Mouse (Mus musculus): ENCODE results near the gene Pgpep1.
A peak's percentile ranks its signal among the peaks of the same experiment; 100 is the strongest.

The Pgpep1 gene

DNA sequence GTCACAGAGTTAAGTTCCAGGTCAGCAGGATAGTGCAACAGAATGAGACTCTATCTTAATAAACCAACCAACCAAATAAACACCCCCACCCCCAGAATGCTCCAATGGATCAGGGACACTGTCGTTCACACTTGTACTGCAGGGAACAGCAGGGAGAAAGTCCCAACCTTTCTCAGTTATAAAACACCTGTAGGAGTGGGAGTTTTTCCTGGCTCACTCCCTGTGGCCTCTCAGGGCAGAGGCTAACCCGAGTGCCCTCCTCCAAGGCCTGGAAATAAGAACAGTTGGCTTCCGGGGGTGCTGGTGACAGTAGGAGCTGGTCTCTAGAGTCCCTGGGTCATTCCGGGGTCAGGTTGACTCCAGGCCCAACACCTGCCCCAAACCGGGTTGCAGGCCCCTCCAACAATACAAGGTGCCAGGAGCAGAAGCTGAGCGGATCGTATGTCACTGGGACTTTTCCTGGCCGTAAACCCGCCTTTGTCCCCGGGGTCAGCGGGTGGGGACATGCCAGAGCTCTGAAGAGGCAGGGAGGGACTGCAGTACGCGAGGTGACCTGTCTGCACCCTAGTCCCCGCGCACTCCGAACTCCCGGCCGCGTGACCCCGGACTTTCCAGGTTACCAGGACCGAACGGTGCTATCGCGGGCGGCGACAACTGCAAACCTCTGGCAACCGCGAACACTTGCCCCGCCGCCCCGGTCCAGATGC is 1.1 kb downstream of the Pgpep1 start:
- DNase-seq = no peak

DNA sequence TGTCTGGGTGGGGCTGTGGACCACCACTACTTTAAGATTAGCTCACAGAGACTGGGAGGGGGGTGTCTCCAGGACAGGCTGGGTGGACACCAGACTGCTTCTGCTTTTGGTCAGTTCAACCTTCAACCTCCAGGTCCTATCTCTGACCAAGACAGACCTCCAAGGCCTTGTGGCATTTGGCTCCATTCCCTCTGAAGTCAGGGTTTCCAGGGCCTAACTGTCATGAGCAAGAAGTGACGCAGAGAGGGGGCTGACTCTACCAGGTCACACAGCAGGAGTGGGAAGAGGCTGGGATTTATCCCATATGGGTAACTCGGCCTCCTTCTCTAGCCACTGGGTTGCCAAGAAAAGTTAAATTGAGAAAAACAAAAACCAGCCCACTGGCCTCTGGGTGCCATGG is 2.4 kb downstream of the Pgpep1 start:
- no peak for DNase-seq

DNA sequence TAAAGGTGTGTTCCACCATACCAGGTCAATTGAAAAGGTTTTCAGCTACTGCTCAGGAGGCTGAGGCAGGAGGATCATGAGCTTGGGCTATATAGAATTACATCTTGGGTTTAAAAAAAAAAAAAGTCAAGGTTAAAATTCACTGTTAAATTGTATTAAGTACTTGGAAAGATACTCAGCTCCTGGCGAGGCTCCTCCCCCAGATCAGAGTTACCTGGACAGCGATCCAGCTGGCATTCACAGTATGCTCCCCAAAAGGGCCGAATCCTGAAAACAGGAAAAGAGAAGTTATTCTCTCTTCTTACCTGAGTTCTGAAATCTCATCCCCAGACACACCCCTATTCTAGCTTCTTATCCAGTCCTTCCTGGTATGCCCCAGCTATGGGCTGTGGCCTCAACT is 3.0 kb downstream of the Pgpep1 start:
- DNase-seq = no peak

GRCm38 (mm10) chr8:70656193-70656790 is 3.9 kb downstream of the Pgpep1 start:
- DNase-seq = no peak

- no peak for DNase-seq
Measured at GRCm38 (mm10) chr8:70655469-70655868, 4.7 kb downstream of the Pgpep1 start.

GRCm38 (mm10) chr8:70654121-70654520 is 6.1 kb downstream of the Pgpep1 start:
- no peak for DNase-seq

GRCm38 (mm10) chr8:70653226-70653625 is 7.0 kb downstream of the Pgpep1 start:
- DNase-seq = no peak

- no peak for DNase-seq
Measured at GRCm38 (mm10) chr8:70650351-70650750, 9.8 kb downstream of the Pgpep1 start.

DNA sequence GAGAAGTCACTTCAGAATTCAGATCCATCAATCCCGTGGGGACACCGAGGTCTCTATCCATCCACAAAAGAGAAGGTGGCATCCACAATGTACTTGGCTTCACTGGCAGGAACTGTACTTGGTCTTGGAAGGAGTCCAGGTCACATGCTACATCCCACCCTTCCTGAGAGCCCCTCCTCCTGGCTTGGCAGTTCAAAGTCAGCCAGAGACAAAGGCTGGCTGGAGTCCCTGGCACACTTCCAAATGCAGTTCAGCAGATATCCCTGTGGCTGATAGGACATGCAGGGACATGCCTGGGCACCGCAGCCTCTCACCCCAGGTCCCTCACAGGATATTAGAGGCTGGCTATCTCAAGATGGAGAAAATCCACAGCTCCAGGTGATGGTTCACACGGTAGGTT is 10.9 kb downstream of the Pgpep1 start:
- peak; percentile 61 for DNase-seq

GRCm38 (mm10) chr8:70648921-70649320 is 11.3 kb downstream of the Pgpep1 start:
- DNase-seq = no peak

DNA sequence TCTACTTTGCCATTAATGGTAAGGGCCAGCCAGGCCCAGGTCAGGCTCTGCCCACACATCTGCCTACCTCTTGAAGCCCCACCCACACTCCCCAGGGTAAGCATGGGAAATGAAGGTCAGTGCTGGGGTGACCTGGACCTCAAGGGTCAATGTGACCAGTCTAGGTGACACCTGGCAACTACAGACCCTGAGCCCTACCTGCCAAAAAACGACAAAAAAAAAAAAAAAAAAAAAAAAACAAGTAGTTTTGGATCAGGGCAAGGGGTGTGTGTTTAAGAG is 12.1 kb downstream of the Pgpep1 start:
- no peak for DNase-seq

GRCm38 (mm10) chr8:70647343-70648163 is 12.6 kb downstream of the Pgpep1 start:
- DNase-seq = no peak

GRCm38 (mm10) chr8:70646775-70647174 is 13.4 kb downstream of the Pgpep1 start:
- no peak for DNase-seq

DNA sequence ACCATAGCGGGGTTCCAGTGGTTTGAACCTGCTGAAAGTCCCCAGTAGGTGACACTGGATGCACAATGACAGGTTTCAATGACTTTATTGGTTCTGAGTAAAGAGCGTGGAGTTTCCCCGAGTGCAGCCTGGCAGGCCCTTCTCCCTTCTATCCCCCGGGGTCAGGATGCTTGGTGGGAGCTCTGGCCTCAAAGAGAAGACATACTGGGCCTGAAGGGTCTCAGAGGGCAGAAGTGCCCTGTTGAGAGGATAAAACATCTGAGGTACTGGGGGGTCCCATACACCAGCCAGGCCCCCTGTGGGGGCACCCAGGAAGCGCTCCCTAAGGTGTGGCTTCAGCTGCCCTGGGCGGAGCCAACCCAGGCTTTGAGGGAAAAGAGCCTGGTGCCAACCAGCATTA is 13.8 kb downstream of the Pgpep1 start:
- no peak for DNase-seq

DNA sequence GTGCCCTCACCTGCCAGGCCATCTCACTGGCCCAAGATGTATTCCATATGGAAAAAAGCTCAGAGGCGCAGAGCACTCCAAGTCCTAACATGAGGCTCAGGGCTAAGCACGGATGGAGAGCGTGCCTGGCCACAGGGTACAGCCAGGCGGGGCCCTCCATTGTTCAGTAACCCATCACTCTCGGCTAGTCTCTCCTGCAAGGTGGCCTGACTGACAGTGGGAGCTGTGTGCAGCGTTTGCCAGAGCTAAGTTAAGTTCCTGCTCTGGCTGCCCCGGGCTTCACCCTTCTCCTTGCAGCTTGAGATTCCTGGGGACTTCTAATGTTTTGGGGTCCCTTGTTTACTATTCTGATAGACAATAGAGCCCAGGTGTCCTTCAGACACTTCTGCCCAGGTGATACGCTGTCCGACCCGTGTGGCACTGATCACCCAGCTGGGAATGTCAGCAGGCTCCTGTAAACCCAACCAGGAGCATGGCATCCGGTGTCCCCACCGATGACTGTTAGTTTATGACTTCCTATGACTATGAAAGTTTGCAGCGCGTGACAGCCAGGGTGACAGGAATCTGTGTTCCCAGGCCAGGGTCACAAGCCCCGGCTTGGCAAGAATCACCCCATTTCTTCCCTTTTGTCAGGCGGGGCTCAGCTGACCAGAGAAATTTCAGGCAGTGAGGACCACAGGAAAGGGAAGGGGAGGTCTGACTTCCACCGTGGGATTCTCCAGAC is 14.5 kb downstream of the Pgpep1 start:
- DNase-seq = no peak

GRCm38 (mm10) chr8:70644065-70644464 is 16.1 kb downstream of the Pgpep1 start:
- DNase-seq = no peak

- no peak for DNase-seq
Measured at GRCm38 (mm10) chr8:70643019-70643418, 17.2 kb downstream of the Pgpep1 start.

DNA sequence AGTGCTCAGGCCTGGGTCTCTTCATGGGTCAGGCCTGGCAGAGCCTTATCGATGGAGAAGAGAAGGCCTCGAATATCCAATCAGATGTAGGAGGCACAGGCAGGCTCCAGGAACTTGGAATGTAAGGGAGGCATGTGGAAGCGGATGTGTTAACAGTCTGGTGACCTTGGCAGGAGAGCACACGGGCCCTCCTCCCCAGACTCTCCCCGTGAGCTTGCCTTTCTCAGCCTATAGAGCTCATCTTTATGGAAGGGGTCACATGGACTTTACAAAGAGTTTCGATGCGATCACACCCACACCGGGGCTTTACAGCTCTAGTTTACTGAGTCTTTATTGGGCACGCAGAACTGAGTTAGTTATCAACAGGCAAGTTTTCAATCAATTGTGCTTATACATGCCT is 21.4 kb downstream of the Pgpep1 start:
- DNase-seq = no peak

- no peak for DNase-seq
Measured at GRCm38 (mm10) chr8:70636838-70637237, 23.4 kb downstream of the Pgpep1 start.

DNA sequence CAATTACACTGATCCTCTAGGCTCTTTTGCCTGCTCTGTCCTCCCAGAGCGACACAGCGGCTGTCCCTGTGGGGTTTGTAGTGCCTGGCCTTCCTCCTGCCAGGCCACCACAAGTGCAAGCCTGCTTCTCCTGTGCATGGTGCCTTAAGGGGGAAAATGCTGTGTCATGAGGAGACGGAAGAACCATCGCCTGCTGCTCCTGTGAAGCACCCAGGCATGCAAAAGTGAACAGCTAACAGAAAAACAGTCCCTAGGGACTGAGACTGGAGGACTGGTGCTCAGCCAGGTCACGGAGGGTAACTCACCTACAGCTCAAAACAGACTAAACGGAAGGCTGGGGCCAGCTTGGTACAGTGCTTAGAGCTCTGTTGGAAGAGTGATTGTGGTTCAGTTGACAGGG is 24.7 kb downstream of the Pgpep1 start:
- DNase-seq = no peak

DNA sequence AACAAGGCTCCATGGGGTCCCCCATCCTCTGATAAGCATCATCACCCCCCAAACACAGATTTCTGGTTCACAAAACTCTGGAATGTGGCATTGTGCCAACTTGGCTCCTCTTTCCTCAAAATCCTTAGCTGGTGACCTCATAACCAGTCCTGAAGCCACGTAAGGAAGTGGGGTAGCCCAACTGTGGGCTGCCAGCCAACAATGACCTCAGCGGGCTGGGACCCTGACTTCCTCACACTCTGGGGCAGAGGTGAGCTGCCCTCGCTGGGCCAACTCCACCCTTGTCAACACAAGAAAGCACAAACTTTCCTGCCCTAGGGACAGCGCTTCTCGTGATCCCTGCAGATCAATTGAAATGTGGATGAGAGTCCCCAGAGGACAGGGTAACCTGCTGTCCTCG is 26.1 kb downstream of the Pgpep1 start:
- DNase-seq = no peak

DNA sequence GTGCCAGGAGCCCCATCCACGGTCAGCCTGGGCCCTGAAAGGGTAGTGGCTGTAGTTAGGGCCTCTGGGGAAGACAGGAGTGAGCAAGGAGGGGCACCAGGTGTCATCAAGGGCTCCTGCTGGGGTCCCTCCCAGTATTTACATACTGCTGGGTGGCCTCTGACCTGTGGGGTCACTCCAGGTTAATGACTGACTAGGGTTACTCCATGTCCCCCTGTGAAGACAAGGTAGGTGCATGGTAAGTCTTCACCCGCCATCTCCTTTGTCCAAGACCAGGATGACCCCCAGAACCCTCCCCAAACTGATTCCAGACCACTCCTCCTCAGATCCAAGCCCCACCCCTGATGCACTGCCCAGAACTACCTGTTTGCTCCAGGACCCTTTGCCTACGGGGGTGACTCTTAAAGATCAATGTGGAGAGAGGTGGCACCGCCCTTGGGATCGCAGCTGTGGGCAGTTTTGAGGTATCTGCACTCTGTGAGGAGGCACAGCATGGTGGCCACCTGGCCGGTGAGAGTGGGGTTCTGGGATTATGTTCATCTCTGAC is 27.8 kb downstream of the Pgpep1 start, which contains the start of gene Gdf15:
Gene Gdf15 (minus strand): TSS at position 111 of the 547 bp plus-strand sequence.
- no peak for DNase-seq

- no peak for DNase-seq
Measured at GRCm38 (mm10) chr8:70631436-70631835, 28.8 kb downstream of the Pgpep1 start.

Data from layer of hippocampus, adult 9-11 months (tissue).